Mouse (Mus musculus) heart, embryonic 13.5 days (tissue): Measurements from ENCODE around the gene Cav3. TPM values are rescaled to one million over a fixed set of nuclear protein-coding genes. Genes with fewer than 3 reads are reported as not detected.

Source experiments
- ATAC-seq: fragments of 200-750 bp; cut with Nextera tagmentation; 2 replicates; pipeline ENCODE4 v1.8.0; 2017; ENCODE audit warnings: moderate TSS enrichment; ENCODE audit not compliant: insufficient number of reproducible peaks, low FRiP score, low TSS enrichment; ENCODE audit errors: extremely low read depth
- H3K27ac ChIP-seq: fragments of 300-500 bp; sonication (generic); replicated peaks from 2 replicates; pipeline ENCODE4 v1.5.1; 2015; ENCODE audit warnings: moderate library complexity, mild to moderate bottlenecking, inconsistent platforms
- H3K27me3 ChIP-seq: fragments of 300-500 bp; sonication (generic); replicated peaks from 2 replicates; pipeline ENCODE4 v1.6.1; 2015; ENCODE audit warnings: mild to moderate bottlenecking, inconsistent platforms
- H3K36me3 ChIP-seq: fragments of 300-500 bp; sonication (generic); 2 replicates; pipeline ENCODE4 v1.6.1; 2015; ENCODE audit warnings: mild to moderate bottlenecking, inconsistent platforms
- H3K4me1 ChIP-seq: fragments of 300-500 bp; sonication (generic); 2 replicates; pipeline ENCODE4 v1.6.1; 2015; ENCODE audit warnings: inconsistent platforms
- H3K4me2 ChIP-seq: fragments of 300-500 bp; sonication (generic); 2 replicates; pipeline ENCODE4 v1.6.1; 2015; ENCODE audit warnings: inconsistent platforms, mild to moderate bottlenecking, moderate library complexity
- H3K4me3 ChIP-seq: fragments of 300-500 bp; sonication (generic); 2 replicates; pipeline ENCODE4 v1.5.1; 2015; ENCODE audit warnings: moderate library complexity, mild to moderate bottlenecking, inconsistent platforms
- H3K9ac ChIP-seq: fragments of 300-500 bp; sonication (generic); 2 replicates; pipeline ENCODE4 v1.6.1; 2015; ENCODE audit warnings: inconsistent platforms, mild to moderate bottlenecking, moderate library complexity
- H3K9me3 ChIP-seq: fragments of 300-500 bp; sonication (generic); 2 replicates; pipeline ENCODE4 v1.6.1; 2016; ENCODE audit warnings: inconsistent platforms
- WGBS: fragments of 180-500 bp; shearing (Covaris S2); methylation state at CpG from one replicate; pipeline ENCODE4 v1.1.7; 2015; ENCODE audit warnings: mixed read lengths; 5-methylcytosine and 5-hydroxymethylcytosine counted together
- polyA plus RNA-seq: library from polyadenylated mRNA; unstranded; fragments of >200 nt; fragmentation: Nextera tagmentation; extraction: Ambion mirVana; gene quantifications from 2 replicates; pipeline ENCODE4 v1.2.1, GENCODE M21; 2015

Gene Cav3
- 75.5 and 87.9 TPM in 2 replicates for polyA plus RNA-seq

DNA sequence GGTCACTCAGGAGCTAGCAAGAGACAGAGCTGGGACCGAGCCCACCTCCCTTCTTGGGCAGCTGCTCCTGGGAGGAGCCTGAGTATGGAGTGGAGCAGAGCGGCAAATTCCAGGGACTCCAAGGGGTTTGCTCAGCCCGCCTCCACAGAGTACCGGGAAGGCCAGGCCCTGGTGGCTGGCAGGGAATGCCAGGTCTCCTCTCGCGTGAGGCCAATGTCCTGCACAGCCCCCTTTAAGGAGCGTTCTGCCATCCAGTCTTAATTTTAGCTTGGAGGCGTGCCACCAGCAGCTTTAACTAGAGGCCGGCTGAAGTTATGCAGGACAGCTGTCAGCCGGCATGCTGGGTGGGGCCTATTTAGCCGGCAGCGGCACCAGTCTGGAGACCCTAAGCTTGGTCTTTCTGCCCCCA, at the start of gene Cav3:
Cav3 (plus strand) TSS at position 165 of the 409 bp plus-strand sequence.
- Histone ChIP-seq H3K4me3 (peak within 1 kb of the TSS; percentile 51), H3K27ac (peak within 1 kb of the TSS; percentile 92), H3K4me1 (peaks cover 53% of the 10 kb centered on the region), H3K27me3 (no peaks in the 10 kb centered on the region), H3K9ac (peak within 1 kb of the TSS; percentile 75), H3K9me3 (no peaks in the 10 kb centered on the region), H3K4me2 (peak within 1 kb of the TSS; percentile 67), H3K36me3 (no peaks in the 10 kb centered on the region)
- ATAC-seq = peak; percentile 78
- WGBS = 32% methylated on average over 12 of the region's 12 CpGs

DNA sequence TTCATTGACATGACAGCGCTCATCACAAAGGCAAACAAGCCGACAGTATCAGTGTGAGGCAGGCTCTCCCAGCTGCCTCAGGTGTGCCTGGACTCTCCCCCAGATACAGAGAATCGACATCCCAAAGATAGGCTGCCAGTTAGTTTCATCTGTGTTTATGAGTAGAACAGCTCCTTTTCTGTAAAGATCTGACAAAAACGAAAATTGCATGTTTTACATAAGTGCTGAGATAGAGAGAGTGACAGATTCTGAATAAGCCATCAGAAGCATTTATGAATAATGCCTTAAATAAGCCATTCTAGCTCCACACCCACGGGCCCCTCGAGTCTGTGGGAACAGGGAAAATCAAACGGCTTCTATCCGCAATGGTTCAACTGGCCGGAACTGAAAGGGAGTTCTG, 40.0 kb upstream of the Cav3 start:
- WGBS = 65% methylated on average over 9 of the region's 9 CpGs
- Histone ChIP-seq H3K27me3 (no peaks in the 10 kb centered on the region), H3K4me1 (no peaks in the 10 kb centered on the region), H3K4me3 (no peak overlapping the region), H3K4me2 (no peak overlapping the region), H3K9me3 (peaks cover 7% of the 10 kb centered on the region; the same call in 1 of the 2 replicates), H3K36me3 (no peaks in the 10 kb centered on the region), H3K9ac (no peak overlapping the region), H3K27ac (no peak overlapping the region)
- no peak for ATAC-seq

DNA sequence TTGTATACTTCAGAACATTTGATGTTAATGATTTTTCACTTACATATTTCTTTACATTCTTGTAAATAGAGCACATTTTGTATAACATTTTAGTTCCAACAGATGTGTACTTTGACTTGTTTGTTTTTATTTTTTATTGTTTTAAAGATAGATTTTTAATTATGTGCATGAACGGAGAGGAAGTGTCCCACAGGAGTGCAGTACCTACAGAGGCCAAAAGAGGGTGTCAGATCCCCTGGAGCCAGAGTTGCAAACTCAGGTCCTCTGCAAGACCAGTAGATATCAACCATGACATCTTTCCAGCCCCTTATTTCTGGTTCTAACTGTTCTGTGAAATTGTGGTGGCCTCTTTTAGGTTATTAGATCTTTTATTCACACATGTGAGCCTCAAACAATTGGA, 38.4 kb upstream of the Cav3 start:
- no peak overlapping the region for H3K4me3 ChIP-seq
- H3K36me3 ChIP-seq = no peaks in the 10 kb centered on the region
- H3K9me3 ChIP-seq = peaks cover 7% of the 10 kb centered on the region; the same call in 1 of the 2 replicates
- 91% methylated on average over 1 of the region's 1 CpGs for WGBS
- H3K9ac ChIP-seq = no peak overlapping the region
- H3K27ac ChIP-seq = no peak overlapping the region
- no peak for ATAC-seq
- H3K27me3 ChIP-seq = no peaks in the 10 kb centered on the region
- no peak overlapping the region for H3K4me2 ChIP-seq
- H3K4me1 ChIP-seq = no peaks in the 10 kb centered on the region

GRCm38 (mm10) chr6:112423746-112424501, 35.4 kb upstream of the Cav3 start:
- Histone ChIP-seq H3K4me3 (no peak overlapping the region), H3K27me3 (no peaks in the 10 kb centered on the region), H3K36me3 (no peaks in the 10 kb centered on the region), H3K4me1 (no peaks in the 10 kb centered on the region), H3K27ac (no peak overlapping the region), H3K9me3 (peaks cover 7% of the 10 kb centered on the region; the same call in 1 of the 2 replicates), H3K9ac (no peak overlapping the region), H3K4me2 (no peak overlapping the region)
- no peak for ATAC-seq
- 67% methylated on average over 8 of the region's 8 CpGs for WGBS

- Histone ChIP-seq H3K4me1 (no peaks in the 10 kb centered on the region), H3K27ac (no peak overlapping the region), H3K9me3 (peaks cover 7% of the 10 kb centered on the region; the same call in 1 of the 2 replicates), H3K36me3 (no peaks in the 10 kb centered on the region), H3K27me3 (no peaks in the 10 kb centered on the region), H3K9ac (no peak overlapping the region), H3K4me2 (no peak overlapping the region), H3K4me3 (no peak overlapping the region)
- 56% methylated on average over 6 of the region's 6 CpGs for WGBS
- no peak for ATAC-seq
These were observed 33.1 kb upstream of the Cav3 start for GRCm38 (mm10) chr6:112426018-112426732.

GRCm38 (mm10) chr6:112445675-112446074, 13.6 kb upstream of the Cav3 start:
- no peaks in the 10 kb centered on the region for H3K27me3 ChIP-seq
- no peak for ATAC-seq
- no peaks in the 10 kb centered on the region for H3K9me3 ChIP-seq
- H3K36me3 ChIP-seq = no peaks in the 10 kb centered on the region
- H3K4me2 ChIP-seq = no peak overlapping the region
- H3K4me1 ChIP-seq = no peaks in the 10 kb centered on the region
- H3K4me3 ChIP-seq = no peak overlapping the region
- no peak overlapping the region for H3K27ac ChIP-seq
- WGBS = 72% methylated on average over 3 of the region's 3 CpGs
- no peak overlapping the region for H3K9ac ChIP-seq

- no peak for ATAC-seq
- H3K4me2 ChIP-seq = peak overlapping the region; percentile 67
- H3K27ac ChIP-seq = no peak overlapping the region
- H3K9me3 ChIP-seq = no peaks in the 10 kb centered on the region
- peaks cover 4% of the 10 kb centered on the region; the same call in 1 of the 2 replicates for H3K36me3 ChIP-seq
- H3K4me1 ChIP-seq = peaks cover 63% of the 10 kb centered on the region
- H3K4me3 ChIP-seq = no peak overlapping the region
- WGBS = 94% methylated on average over 5 of the region's 5 CpGs
- H3K9ac ChIP-seq = no peak overlapping the region
- no peaks in the 10 kb centered on the region for H3K27me3 ChIP-seq
These were observed 2.2 kb downstream of the Cav3 start for GRCm38 (mm10) chr6:112461459-112461858.

DNA sequence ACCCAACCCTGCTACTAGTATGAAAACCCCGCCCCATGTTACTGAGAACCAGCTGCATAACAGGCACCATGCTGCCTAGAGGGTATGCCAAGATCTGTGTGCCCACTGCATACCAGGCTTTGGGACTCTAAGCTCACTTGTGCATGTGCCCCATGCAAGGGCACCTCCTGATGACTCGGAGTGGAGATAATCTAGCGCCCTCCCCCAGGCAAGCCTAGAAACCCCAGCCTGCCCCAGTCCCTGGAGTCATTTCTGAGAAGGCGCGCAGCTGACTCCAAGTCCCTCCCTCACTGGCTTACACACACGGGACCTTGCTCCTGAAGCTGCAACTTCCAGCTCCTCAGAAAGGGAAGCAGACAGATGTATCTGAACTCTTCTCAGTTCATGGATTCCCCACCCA, 4.0 kb downstream of the Cav3 start:
- no peak overlapping the region for H3K4me3 ChIP-seq
- H3K27me3 ChIP-seq = no peaks in the 10 kb centered on the region
- WGBS = 66% methylated on average over 6 of the region's 6 CpGs
- H3K9me3 ChIP-seq = no peaks in the 10 kb centered on the region
- H3K4me2 ChIP-seq = peak overlapping the region; percentile 67
- H3K4me1 ChIP-seq = peaks cover 62% of the 10 kb centered on the region
- no peak overlapping the region for H3K27ac ChIP-seq
- H3K9ac ChIP-seq = 0 out of 2 replicates have a peak overlapping the region, but pooled peaks have one; percentile 21
- no peak for ATAC-seq
- peaks cover 4% of the 10 kb centered on the region; the same call in 1 of the 2 replicates for H3K36me3 ChIP-seq

DNA sequence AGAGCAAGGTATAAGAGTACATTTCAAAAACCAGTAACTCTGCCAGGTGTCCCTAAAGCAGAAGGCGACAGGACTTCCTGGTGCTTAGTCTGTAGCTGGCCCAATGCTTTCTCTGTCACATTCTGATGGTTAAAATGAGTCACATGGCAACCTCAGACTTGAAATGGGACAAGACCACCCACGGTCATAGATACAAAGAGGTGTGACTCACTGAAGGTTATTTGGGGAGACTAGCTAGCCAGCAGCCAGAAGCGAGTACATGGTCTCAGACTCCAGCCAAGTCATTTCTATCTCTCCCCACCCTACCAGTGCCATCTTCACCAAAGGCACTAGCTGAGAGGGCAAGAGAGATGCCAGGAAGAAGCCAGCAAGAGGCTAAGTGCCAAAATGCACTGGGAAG, 6.1 kb downstream of the Cav3 start:
- Histone ChIP-seq H3K9me3 (no peaks in the 10 kb centered on the region), H3K4me1 (peaks cover 44% of the 10 kb centered on the region), H3K36me3 (peaks cover 18% of the 10 kb centered on the region; the same call in 1 of the 2 replicates), H3K27me3 (no peaks in the 10 kb centered on the region), H3K9ac (no peak overlapping the region), H3K4me2 (no peak overlapping the region), H3K27ac (no peak overlapping the region), H3K4me3 (no peak overlapping the region)
- WGBS = 59% methylated on average over 3 of the region's 3 CpGs
- no peak for ATAC-seq

- no peak overlapping the region for H3K4me2 ChIP-seq
- peaks cover 20% of the 10 kb centered on the region; the same call in 1 of the 2 replicates for H3K36me3 ChIP-seq
- no peak overlapping the region for H3K9ac ChIP-seq
- no peak for ATAC-seq
- no peak overlapping the region for H3K4me3 ChIP-seq
- H3K27me3 ChIP-seq = no peaks in the 10 kb centered on the region
- no peak overlapping the region for H3K27ac ChIP-seq
- H3K4me1 ChIP-seq = peaks cover 42% of the 10 kb centered on the region
- H3K9me3 ChIP-seq = no peaks in the 10 kb centered on the region
These were observed 6.7 kb downstream of the Cav3 start for GRCm38 (mm10) chr6:112466001-112466400.

- Histone ChIP-seq H3K27ac (no peak overlapping the region), H3K36me3 (peaks cover 40% of the 10 kb centered on the region), H3K9ac (no peak overlapping the region), H3K27me3 (no peaks in the 10 kb centered on the region), H3K4me2 (no peak overlapping the region), H3K9me3 (no peaks in the 10 kb centered on the region), H3K4me3 (no peak overlapping the region), H3K4me1 (no peaks in the 10 kb centered on the region)
- 66% methylated on average over 4 of the region's 4 CpGs for WGBS
- ATAC-seq = no peak
These were observed 12.3 kb downstream of the Cav3 start for GRCm38 (mm10) chr6:112471644-112472043.
